ENCODE assay signal across 8 mouse cellular contexts in the genomic region with DNA sequence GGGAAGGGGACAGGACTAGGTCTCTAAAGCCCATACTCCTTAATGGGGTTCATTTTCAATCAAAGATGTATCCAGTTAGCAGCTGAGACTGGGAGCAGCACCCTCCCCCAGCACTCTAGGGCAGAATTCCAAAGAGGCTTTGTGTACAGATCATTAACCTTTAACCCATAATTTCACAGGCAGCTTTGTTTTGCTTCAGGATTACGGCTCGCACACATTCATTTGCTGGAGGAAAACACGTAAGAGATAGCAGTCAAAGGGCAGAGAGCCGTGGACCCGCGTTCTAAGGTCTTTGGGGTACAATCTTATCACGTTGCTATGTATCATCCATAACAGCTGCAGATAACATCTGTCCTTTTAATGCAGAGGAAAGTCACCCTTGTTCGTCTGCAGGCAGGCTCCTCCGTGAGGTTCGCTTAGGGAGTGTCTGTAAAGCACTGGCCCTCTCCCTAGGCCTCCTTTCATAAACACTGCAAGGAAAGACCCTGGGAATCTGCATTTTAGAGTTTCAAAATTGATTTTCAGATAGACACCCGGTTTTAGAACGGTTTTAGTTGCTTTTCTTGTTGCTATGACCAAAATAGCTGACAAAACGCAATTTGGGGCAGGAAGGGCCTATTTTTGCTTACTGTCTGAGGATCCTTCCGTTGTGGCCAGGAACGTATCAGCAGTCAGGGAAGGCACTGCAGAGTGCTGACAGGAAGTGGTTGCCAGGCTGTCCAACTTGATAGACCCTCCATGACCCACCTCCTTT. TPM values are rescaled to one million over a fixed set of nuclear protein-coding genes. Genes with fewer than 3 reads are reported as not detected.
DNase-seq lines count a peak whose midpoint lies in the region; ATAC-seq and TF ChIP-seq lines count a peak whose summit lies in the region.

No protein-coding gene starts in this region.

- H3K9me3 ChIP-seq in lung, embryonic 14.5 days (ENCODE audit: low read depth, low read length): no peaks in the 10 kb centered on the region
- H3K9me3 ChIP-seq in limb, embryonic 11.5 days (ENCODE audit: control insufficient read depth, low read length): no peaks in the 10 kb centered on the region
- no peaks in the 10 kb centered on the region for H3K9me3 ChIP-seq in midbrain, postnatal 0 days (ENCODE audit: low read length)

- peak; percentile 83 for ATAC-seq in lung, embryonic 14.5 days (ENCODE audit: insufficient read depth)
- ATAC-seq in limb, embryonic 11.5 days (ENCODE audit: insufficient number of reproducible peaks, low FRiP score, low TSS enrichment, low read depth): 0 out of 2 replicates have a peak, but pooled peaks have one; percentile 9
- no peak for ATAC-seq in midbrain, postnatal 0 days (ENCODE audit: low FRiP score)

- H3K4me1 ChIP-seq in lung, embryonic 14.5 days (ENCODE audit: insufficient read depth): peaks cover 19% of the 10 kb centered on the region
- peaks cover 13% of the 10 kb centered on the region for H3K4me1 ChIP-seq in limb, embryonic 11.5 days (ENCODE audit: control insufficient read depth, insufficient read depth, low read length)
- no peaks in the 10 kb centered on the region for H3K4me1 ChIP-seq in midbrain, postnatal 0 days (ENCODE audit: insufficient read depth, low read length)

- no peak for TF ChIP-seq CTCF in lung, embryonic 14.5 days (IDR thresholded peaks at IDR 0.05; ENCODE audit: low read depth)
- no peak for TF ChIP-seq CTCF in midbrain, postnatal 0 days (IDR thresholded peaks at IDR 0.05)

- peak overlapping the region; percentile 43 for H3K4me2 ChIP-seq in lung, embryonic 14.5 days
- H3K4me2 ChIP-seq in limb, embryonic 11.5 days (ENCODE audit: low read depth, severe bottlenecking): no peak overlapping the region
- H3K4me2 ChIP-seq in midbrain, postnatal 0 days (ENCODE audit: low read depth, low read length, poor library complexity, severe bottlenecking): no peak overlapping the region

- no peaks in the 10 kb centered on the region for H3K27me3 ChIP-seq in lung, embryonic 14.5 days (ENCODE audit: insufficient read depth, low read length)
- no peaks in the 10 kb centered on the region for H3K27me3 ChIP-seq in limb, embryonic 11.5 days (ENCODE audit: control insufficient read depth, insufficient read depth, low read length)
- no peaks in the 10 kb centered on the region for H3K27me3 ChIP-seq in midbrain, postnatal 0 days (ENCODE audit: insufficient read depth, low read length)

- intact Hi-C loops in heart, postnatal 36 days (cut with DNase I): loop anchor here (2.0 kb wide), 1 partner anchor 22 kb away; no protein-coding TSS in a partner anchor

- H3K27ac ChIP-seq in lung, embryonic 14.5 days (ENCODE audit: low read depth): peak overlapping the region; percentile 90
- H3K27ac ChIP-seq in limb, embryonic 11.5 days (replicated peaks; ENCODE audit: low read depth, low read length): peak overlapping the region; percentile 2; the same call in 1 of the 2 replicates
- H3K27ac ChIP-seq in midbrain, postnatal 0 days (ENCODE audit: low read depth, low read length): no peak overlapping the region

- WGBS in lung, embryonic 14.5 days: 8% methylated on average over 15 of the region's 15 CpGs
- WGBS in limb, embryonic 11.5 days: 24% methylated on average over 15 of the region's 15 CpGs
- WGBS in midbrain, postnatal 0 days: 40% methylated on average over 15 of the region's 15 CpGs

- no peaks in the 10 kb centered on the region for H3K36me3 ChIP-seq in lung, embryonic 14.5 days (ENCODE audit: insufficient read depth)
- no peaks in the 10 kb centered on the region for H3K36me3 ChIP-seq in limb, embryonic 11.5 days (ENCODE audit: control insufficient read depth, insufficient read depth, low read length)
- H3K36me3 ChIP-seq in midbrain, postnatal 0 days (ENCODE audit: insufficient read depth, low read length): no peaks in the 10 kb centered on the region

- DNase-seq in lung, embryonic 14.5 days: peak; percentile 81
- no peak for DNase-seq in lung, postnatal 25 days (ENCODE audit: low spot score)
- DNase-seq in embryo, embryonic 10.5 days (ENCODE audit: low spot score): peak; percentile 82
- DNase-seq in heart, postnatal 36 days: peak; percentile 45 to 47
- peak; percentile 50 for DNase-seq in limb, embryonic 11.5 days (ENCODE audit: low spot score)
- DNase-seq in midbrain, postnatal 0 days (ENCODE audit: low spot score): peak; percentile 53
- no peak for DNase-seq in right cerebral cortex, postnatal 14 days
- DNase-seq in urinary bladder, postnatal 14 days (ENCODE audit: low spot score): no peak

- no peak overlapping the region for H3K4me3 ChIP-seq in lung, embryonic 14.5 days (ENCODE audit: low read depth, low read length)
- H3K4me3 ChIP-seq in limb, embryonic 11.5 days (ENCODE audit: low read depth, low read length): no peak overlapping the region
- no peak overlapping the region for H3K4me3 ChIP-seq in midbrain, postnatal 0 days (ENCODE audit: low read depth, low read length)

- H3K9ac ChIP-seq in lung, embryonic 14.5 days: peak overlapping the region; percentile 29; the same call in 1 of the 2 replicates
- H3K9ac ChIP-seq in limb, embryonic 11.5 days (ENCODE audit: low read length): no peak overlapping the region
- H3K9ac ChIP-seq in midbrain, postnatal 0 days (replicated peaks; ENCODE audit: low read length, poor library complexity, severe bottlenecking): no peak overlapping the region

RNA-seq across cellular contexts. Expression of gene Gmpr, which starts 52.0 kb away (rescaled TPM):
- 22.9 and 25.3 TPM in 2 replicates for polyA plus RNA-seq in lung, embryonic 14.5 days (2014; fragmentation: Nextera tagmentation; extraction: Ambion mirVana)
- 100 to 1,000 TPM; 174 to 188 TPM for total RNA-seq in heart, postnatal 36 days (2021)
- 19.9 and 23.6 TPM in 2 replicates for polyA plus RNA-seq in limb, embryonic 11.5 days (2014; fragmentation: Nextera tagmentation; extraction: Ambion mirVana)
- total RNA-seq in midbrain, postnatal 0 days (2014; rRNA removed): 23.3 and 29.2 TPM in 2 replicates
- 36.7 and 39.5 TPM in 2 replicates for polyA plus RNA-seq in midbrain, postnatal 0 days (2015; fragmentation: Nextera tagmentation; extraction: Ambion mirVana)

Comparison
In these comparisons a context has a peak if more than half of its experiments do, and no peak if none do; other contexts are left out.
1. DNase-seq: peak in lung, embryonic 14.5 days (single experiment), embryo, embryonic 10.5 days (single experiment), heart, postnatal 36 days (2 of 2), limb, embryonic 11.5 days (single experiment) and midbrain, postnatal 0 days (single experiment); none in lung, postnatal 25 days (single experiment), right cerebral cortex, postnatal 14 days (single experiment) and urinary bladder, postnatal 14 days (single experiment).